Mouse (Mus musculus) urinary bladder, postnatal 10 days (tissue): ENCODE results near the gene Zfp710.
A peak's percentile ranks its signal among the peaks of the same experiment; 100 is the strongest.
"Not testable (repeated sequence)": the region's sequence is repeated elsewhere in the genome, so short reads cannot be mapped to it uniquely, and the experiment has no call there.

ENCODE experiments used
- DNase-seq: peaks from one replicate; pipeline ENCODE4 v3.0.0; 2022; ENCODE audit warnings: low spot score

The Zfp710 gene

DNA sequence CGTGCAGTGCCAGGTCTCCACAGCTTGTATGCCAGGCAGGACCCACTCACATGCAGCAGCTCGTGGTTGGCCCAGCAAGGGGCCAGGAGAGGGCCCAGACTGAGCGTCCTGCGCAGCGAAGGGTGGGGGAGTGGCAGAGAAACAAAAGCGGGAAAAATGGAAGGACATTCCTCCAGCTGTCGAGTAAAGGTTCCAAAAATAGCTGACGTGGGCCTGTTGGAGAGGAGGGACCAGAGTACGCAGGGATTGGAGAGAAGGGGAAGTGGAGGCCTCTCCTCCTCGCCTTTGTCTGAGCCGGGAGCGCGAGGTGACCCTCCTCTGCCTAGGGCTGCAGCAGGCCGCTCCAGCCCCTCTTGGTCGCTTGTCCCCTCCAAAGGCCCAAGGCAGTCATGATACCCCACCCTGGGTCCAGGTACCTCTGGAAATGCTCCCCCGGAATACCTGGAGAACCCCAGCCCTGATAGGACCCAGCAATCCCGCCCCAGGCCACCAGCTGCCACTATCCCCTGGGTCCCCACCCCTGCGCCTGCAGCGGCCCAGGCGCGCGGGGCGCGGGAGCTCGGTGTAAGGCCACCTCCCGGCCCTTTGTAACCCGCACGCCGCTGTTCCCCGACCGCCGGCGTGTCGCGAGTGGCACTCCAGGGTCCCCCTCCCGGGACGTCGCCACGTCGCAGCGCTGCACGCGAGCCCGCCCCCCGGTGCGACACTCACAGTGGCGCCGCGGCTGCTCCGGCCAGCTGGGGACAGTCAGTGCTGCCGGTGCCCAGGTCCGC lies 90.0 kb downstream of the Zfp710 start:
- no peak for DNase-seq

DNA sequence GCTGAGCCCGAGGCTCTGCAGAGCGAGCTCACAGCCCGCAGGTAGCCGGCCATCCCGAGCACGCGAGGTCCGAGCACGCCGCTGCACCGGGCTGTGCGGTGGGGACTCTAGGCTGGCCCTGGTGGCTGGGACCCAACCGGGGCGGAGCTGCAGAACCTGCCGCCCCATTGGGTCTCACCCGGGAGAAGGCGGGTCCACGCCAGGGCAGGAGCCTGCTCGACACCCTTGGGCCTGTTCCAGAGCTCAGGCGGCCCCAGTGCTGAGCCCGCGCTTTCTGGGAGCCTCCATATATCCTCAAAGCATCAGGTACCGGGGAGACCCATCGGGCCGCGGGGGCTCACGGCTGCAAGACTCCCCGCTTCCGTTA lies 90.6 kb downstream of the Zfp710 start, which contains the start of gene Idh2:
Gene Idh2, minus strand, starts transcription at position 169 of the 367 bp plus-strand sequence.
- DNase-seq: peak; percentile 71

DNA sequence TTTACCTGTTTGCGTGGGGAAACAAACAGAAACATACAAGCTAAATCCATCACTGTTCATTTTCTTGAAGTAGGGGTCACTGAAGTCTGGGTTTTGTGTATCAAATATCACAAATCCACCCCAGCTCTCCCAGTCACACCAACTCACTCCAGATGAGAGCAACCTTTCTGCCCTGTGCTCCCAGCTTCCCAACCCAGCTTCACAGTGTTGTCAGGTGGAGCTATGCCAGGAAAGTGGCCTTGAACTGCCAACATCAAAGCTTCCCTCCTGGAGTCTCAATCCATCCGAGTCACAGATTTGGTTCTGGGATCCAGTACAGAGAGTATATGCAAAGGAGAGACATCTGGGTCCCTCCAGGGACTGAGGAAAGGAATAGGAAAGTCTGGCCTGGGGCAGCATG lies 91.5 kb downstream of the Zfp710 start:
- no peak for DNase-seq

DNA sequence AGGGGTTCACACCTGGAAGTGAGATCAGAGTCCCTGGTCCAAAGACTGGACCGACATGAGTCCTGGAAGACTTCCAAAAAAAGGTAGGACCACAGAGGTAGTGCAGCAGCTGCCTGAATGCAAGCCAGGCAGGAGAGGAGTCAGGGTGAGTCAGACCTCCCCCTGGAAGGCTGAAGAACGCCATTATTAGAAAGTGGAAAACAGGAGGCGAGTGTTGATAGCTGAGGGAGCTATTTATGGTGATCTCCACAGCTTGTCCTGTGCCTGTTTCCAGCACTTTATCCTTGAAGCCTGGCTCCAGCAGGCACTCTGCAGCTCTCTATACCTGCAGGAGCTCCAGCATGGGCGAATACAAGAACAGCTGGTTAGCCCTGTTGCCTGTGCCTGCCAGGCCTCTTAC lies 94.6 kb downstream of the Zfp710 start:
- DNase-seq: no peak

DNA sequence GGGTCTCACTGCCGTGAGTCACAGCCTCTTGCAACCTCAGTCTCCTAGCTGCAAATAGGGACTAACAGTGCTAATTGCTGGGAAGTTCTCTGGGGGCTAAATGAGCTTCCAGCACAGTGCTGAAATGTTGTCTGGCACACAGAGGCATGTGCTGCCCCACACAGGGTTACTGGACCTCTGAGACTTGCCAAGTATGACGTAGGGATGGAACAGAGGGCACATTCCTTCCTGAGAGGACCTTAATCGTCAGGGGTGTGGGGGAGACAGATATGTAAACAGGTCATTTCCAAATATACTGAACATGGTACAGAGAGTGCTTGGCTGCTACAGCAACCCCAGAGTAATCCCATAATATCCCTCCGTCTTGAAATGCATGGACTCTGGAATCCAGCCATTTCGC lies 96.5 kb downstream of the Zfp710 start:
- no peak for DNase-seq

DNA sequence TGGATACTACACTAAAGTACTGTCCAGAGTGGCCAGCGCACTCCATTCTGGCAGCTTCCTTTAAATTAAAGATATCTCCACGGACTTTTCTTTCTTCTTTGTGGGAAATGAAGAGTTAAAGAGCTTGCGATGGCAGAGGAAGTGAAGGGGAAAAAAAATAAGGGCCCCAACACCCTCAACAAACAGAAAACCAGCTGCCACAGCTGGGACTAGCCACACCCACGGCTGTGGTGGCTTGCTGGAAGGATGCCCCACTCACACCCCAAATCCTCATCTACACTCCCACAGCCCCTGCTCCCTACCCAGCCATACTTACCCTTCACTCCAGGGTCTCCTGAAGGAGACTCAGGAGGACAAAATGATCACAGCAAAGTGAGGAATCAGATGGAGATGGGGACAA lies 98.5 kb downstream of the Zfp710 start:
- no peak for DNase-seq

DNA sequence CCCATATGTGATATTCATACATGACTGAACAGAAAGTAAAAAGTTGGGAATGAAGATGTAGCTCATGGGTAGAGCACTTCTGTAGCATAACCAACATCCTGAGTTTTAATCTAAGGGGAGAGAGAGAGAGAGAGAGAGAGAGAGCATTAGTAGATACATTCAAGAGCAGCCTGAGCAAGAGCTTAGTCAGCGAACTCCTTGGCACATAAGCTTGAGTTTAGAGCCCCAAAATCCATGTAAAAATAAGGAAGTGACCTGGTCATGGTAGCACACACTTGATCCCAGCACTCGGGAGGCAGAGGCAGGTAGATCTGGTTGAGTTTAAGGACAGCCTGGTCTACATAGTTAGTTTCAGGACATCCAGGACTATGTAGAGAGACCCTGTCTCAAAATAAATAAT lies 99.1 kb downstream of the Zfp710 start:
- DNase-seq: no peak

DNA sequence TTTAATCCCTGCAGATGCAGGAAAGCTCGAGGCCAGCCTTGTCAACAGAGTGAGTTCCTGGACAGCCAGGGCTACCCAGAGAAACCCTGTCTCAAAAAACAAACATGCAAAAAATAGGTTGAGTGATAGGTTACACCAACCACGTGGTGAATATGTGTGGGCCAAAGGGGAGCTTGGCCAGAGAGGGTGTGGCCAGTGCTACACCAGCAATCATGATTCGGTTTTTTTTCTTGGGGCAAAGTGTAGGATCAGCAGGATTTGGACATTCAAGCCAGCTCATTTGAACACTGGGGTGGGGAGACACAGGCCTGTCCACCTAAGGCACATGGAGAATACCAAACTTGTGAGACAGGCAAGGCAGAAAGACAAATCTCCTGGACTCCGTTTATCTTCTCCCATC lies 104.7 kb downstream of the Zfp710 start:
- DNase-seq: no peak

DNA sequence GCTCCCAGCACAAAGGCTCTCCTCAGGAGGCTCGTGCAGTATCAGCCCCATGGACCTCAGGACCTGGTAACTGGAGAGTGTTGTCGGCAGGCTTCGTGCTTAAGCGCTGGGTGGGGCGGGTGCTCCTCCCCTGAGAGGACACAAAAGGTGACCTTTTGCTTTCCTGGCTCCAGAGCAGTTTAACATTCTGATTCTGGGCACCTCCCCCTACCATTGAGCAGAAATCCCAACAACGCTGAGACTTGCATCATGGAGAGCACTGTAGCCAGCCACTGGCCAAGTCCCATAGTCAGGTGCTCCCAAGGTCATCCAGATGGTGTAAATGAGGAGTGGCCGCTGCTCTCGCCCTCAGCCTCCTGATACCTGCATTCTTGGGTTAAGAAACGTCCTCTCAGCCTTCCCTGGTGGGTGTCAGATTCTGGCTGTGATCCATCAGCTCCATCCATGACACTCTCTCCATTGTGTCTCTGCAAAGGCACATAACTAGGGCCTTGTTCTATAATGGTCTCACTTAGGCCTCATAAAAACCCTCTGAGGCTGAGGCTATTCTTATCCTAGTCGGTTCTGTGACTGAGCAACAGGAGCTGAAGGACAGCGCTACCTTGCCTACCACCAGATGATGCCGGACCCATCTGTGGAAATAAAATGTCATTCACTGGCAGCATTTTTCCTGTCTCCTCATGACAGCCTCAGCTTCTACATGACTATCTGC lies 105.9 kb downstream of the Zfp710 start:
- DNase-seq: no peak

DNA sequence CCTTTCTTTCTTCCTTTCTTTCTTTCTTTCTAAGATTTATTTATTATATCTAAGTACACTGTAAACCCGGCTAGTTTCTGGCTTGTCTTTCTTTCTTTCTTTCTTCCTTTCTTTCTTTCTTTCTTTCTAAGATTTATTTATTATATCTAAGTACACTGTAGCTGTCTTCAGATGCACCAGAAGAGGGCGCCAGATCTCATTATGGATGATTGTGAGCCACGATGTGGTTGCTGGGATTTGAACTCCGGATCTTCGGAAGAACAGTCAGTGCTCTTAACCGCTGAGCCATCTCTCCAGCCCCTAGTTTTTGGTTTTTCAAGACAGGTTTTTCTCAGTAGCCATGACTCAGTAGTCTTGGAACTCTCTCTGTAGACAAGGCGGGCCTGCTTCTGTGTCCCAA lies 106.7 kb downstream of the Zfp710 start:
- DNase-seq: not testable (repeated sequence)

DNA sequence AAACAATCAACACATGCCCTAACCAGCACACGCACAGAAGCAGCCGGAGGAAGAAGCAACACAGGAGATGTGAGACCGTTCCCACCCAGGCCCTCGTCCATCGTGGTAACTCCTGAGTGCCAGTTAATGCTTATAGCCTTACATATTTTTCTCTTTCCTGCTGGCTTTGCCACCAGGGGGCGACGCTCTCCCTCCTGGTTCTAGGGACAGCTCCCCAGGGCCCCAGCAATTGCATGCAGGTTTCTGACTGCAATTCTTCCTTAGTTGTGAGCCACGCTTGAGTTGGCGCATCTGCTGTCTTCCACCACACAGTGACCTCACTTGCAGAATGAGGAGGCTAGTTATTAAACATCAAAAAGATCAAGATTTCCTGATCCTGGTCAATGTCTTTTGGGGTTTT lies 107.9 kb downstream of the Zfp710 start:
- DNase-seq: no peak

DNA sequence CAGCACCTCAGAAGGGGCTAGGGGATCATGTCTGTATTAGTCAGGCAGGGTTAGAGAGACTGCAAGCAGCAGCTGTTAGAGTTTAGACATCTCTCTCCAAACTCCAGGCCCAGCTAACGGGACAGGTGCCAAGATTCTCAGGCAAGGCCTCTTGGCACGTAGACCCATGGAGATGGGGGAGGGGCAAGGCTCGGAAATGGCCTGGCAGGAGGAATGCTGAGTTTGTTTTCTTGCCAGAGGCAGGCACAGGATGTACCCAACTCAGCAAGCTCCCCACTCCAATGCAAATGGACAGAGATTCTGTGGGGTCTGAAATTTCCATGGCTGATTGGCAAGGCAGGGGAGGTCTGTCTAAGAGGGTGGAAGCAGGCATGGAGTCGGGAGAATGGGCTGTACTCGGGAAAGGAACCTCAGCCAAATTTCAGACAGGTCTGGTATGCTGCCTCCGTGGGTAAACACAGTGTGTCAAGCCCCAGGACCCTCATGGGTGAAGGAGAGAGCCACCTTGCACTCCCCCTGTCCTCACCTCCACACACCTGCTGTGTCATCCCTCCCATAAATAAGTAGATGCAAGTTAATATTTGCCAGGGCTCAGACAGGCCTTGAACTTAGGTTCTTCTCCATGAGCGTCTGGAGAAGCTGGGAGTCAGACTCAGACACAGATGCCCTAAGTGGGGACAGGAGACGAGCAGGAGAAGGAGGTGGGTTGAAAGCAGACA lies 110.0 kb downstream of the Zfp710 start:
- DNase-seq: no peak

DNA sequence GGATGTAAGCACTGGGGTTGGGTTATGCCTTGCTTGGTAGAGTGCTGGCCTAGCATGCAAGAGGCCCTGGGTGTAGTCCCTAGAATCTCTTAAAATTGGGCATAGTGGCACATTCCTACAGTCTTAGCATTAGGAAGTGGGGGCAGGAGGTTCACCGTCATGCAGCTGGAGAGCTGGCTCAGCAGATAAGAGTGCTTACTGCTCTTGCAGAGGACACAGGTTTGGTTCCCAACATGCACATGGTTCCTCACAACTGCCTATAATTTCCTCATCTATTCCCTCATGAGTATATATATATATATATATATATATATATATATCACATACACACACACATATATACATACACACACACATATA lies 110.5 kb downstream of the Zfp710 start:
- no peak for DNase-seq

DNA sequence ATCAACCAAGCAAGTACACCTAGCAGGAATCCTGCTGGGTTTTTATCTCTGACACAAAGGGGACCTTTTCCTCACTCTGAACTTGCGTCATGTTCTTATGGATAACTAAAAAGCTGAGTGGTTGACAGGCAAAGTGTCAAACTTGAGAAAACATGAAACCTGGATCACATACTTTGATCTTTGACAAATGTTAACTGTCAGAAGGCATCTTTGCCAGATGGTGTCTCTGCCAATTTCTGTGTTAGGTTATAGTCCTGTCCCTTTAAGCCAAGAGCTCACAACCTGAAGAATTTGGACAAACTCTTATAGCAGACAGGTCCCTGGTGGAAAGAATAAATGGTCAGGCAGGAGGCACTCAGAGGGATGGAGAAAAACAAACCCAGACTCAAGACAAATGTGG lies 113.8 kb downstream of the Zfp710 start:
- DNase-seq: no peak

DNA sequence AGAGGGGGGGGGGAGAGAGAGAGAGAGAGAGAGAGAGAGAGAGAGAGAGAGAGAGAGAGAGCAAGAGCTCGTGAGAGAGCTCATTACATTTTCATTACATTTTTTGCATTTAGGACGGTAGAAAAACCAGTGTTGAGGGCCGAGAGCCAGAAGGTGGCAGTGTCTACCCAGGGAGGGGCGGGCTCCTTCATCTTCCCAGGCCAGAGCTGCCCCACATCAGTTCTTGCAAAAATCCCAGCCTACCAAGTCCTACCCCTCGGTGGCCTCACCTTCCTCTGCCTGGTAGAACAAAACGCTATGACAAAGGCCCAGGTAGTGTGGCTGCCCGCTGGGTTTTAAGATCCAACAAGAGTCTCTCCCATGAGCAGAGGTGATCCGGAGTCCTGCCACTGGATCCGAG lies 116.2 kb downstream of the Zfp710 start:
- DNase-seq: no peak
